Mouse (Mus musculus): ENCODE results near the gene Sowahd. TPM values are rescaled to one million over a fixed set of nuclear protein-coding genes. Genes with fewer than 3 reads are reported as not detected.

Gene Sowahd
- polyA plus RNA-seq, 2 experiments: 0.02 TPM; not detected in 1

- 76% methylated on average over 3 of the region's 3 CpGs for WGBS (ENCODE audit: insufficient replicate concordance)
- Histone ChIP-seq H3K27me3 (ENCODE audit: control insufficient read depth, insufficient read depth, low read length) (no peaks in the 10 kb centered on the region), H3K4me3 (ENCODE audit: insufficient read depth in 1 of 2, low read depth in 2 of 2, low read length in 2 of 2) (no peak overlapping the region), H3K4me1 (replicated peaks; ENCODE audit: control insufficient read depth in 2 of 2, insufficient read depth in 2 of 2, low read length in 1 of 2) (no peaks in the 10 kb centered on the region; a peak in 1 of 4 replicates), H3K27ac (no peak overlapping the region), H3K9ac (replicated peaks) (no peak overlapping the region), H3K4me2 (ENCODE audit: low read depth) (no peak overlapping the region), H3K36me3 (replicated peaks; ENCODE audit: control insufficient read depth, insufficient read depth, low read depth) (no peaks in the 10 kb centered on the region; the same call in 1 of the 2 replicates), H3K9me3 (ENCODE audit: control insufficient read depth, low read length) (no peaks in the 10 kb centered on the region)
- no peak for ATAC-seq (ENCODE audit: insufficient read depth)
- DNase-seq (ENCODE audit: low read depth in 3 of 3, low spot score in 3 of 3): no peak
- TF ChIP-seq EP300 (IDR thresholded peaks at IDR 0.05; ENCODE audit: low read depth) (no peak), CTCF (IDR thresholded peaks at IDR 0.05; ENCODE audit: low read depth) (no peak)
These were observed 42.8 kb downstream of the Sowahd start for GRCm38 (mm10) chrX:37091457-37091856.

- Histone ChIP-seq H3K4me3 (ENCODE audit: insufficient read depth in 1 of 2, low read depth in 2 of 2, low read length in 2 of 2) (no peak overlapping the region), H3K27me3 (ENCODE audit: control insufficient read depth, insufficient read depth, low read length) (no peaks in the 10 kb centered on the region), H3K4me1 (replicated peaks; ENCODE audit: control insufficient read depth in 2 of 2, insufficient read depth in 2 of 2, low read length in 1 of 2) (no peaks in the 10 kb centered on the region), H3K4me2 (ENCODE audit: low read depth) (no peak overlapping the region), H3K36me3 (replicated peaks; ENCODE audit: control insufficient read depth, insufficient read depth, low read depth) (no peaks in the 10 kb centered on the region; the same call in none of the 2 replicates), H3K9ac (replicated peaks) (no peak overlapping the region), H3K9me3 (ENCODE audit: control insufficient read depth, low read length) (no peaks in the 10 kb centered on the region), H3K27ac (no peak overlapping the region)
- no peak for DNase-seq (ENCODE audit: low read depth in 3 of 3, low spot score in 3 of 3)
- no peak for ATAC-seq (ENCODE audit: insufficient read depth)
- TF ChIP-seq CTCF (IDR thresholded peaks at IDR 0.05; ENCODE audit: low read depth) (no peak), EP300 (IDR thresholded peaks at IDR 0.05; ENCODE audit: low read depth) (no peak)
- 68% methylated on average over 11 of the region's 11 CpGs for WGBS (ENCODE audit: insufficient replicate concordance)
These were observed 46.6 kb downstream of the Sowahd start for GRCm38 (mm10) chrX:37095106-37095768.

- Histone ChIP-seq H3K4me3 (ENCODE audit: insufficient read depth in 1 of 2, low read depth in 2 of 2, low read length in 2 of 2) (no peak overlapping the region), H3K9me3 (ENCODE audit: control insufficient read depth, low read length) (no peaks in the 10 kb centered on the region), H3K9ac (replicated peaks) (no peak overlapping the region), H3K27me3 (ENCODE audit: control insufficient read depth, insufficient read depth, low read length) (no peaks in the 10 kb centered on the region), H3K4me2 (ENCODE audit: low read depth) (no peak overlapping the region), H3K27ac (no peak overlapping the region), H3K4me1 (replicated peaks; ENCODE audit: control insufficient read depth in 2 of 2, insufficient read depth in 2 of 2, low read length in 1 of 2) (no peaks in the 10 kb centered on the region), H3K36me3 (replicated peaks; ENCODE audit: control insufficient read depth, insufficient read depth, low read depth) (peaks cover 6% of the 10 kb centered on the region)
- 84% methylated on average over 3 of the region's 3 CpGs for WGBS (ENCODE audit: insufficient replicate concordance)
- TF ChIP-seq CTCF (IDR thresholded peaks at IDR 0.05; ENCODE audit: low read depth) (no peak), EP300 (IDR thresholded peaks at IDR 0.05; ENCODE audit: low read depth) (no peak)
- ATAC-seq (ENCODE audit: insufficient read depth) (no peak), DNase-seq (ENCODE audit: low read depth in 3 of 3, low spot score in 3 of 3) (no peak)
These were observed 50.0 kb downstream of the Sowahd start for GRCm38 (mm10) chrX:37098681-37099080.

Other genes starting within 250 kb of the Sowahd start
- 19.4 and 21.4 TPM in 2 replicates for gene Ube2a, start 174.9 kb upstream of the Sowahd start, polyA plus RNA-seq (2012; rRNA removed)
- 72.8 and 80.2 TPM in 2 replicates for gene Ube2a, start 174.9 kb upstream of the Sowahd start, polyA plus RNA-seq (2014; fragmentation: Nextera tagmentation; extraction: Ambion mirVana)
- gene C330007P06Rik, start 174.7 kb upstream of the Sowahd start, polyA plus RNA-seq (2012; rRNA removed): 5.2 and 6.2 TPM in 2 replicates
- 14.6 and 17.8 TPM in 2 replicates for gene C330007P06Rik, start 174.7 kb upstream of the Sowahd start, polyA plus RNA-seq (2014; fragmentation: Nextera tagmentation; extraction: Ambion mirVana)
- 1.3 and 2.7 TPM in 2 replicates for gene Nkrf, start 145.9 kb upstream of the Sowahd start, polyA plus RNA-seq (2012; rRNA removed)
- gene Nkrf, start 145.9 kb upstream of the Sowahd start, polyA plus RNA-seq (2014; fragmentation: Nextera tagmentation; extraction: Ambion mirVana): 1.2 and 1.3 TPM in 2 replicates
- gene Sept6, start 57.1 kb upstream of the Sowahd start, polyA plus RNA-seq (2012; rRNA removed): 2.1 and 3.0 TPM in 2 replicates
- 3.0 and 3.1 TPM in 2 replicates for gene Sept6, start 57.1 kb upstream of the Sowahd start, polyA plus RNA-seq (2014; fragmentation: Nextera tagmentation; extraction: Ambion mirVana)
- gene Rpl39, start 36.6 kb downstream of the Sowahd start, polyA plus RNA-seq (2012; rRNA removed): 261 and 564 TPM in 2 replicates
- 545 and 615 TPM in 2 replicates for gene Rpl39, start 36.6 kb downstream of the Sowahd start, polyA plus RNA-seq (2014; fragmentation: Nextera tagmentation; extraction: Ambion mirVana)
- gene Upf3b, start 61.5 kb downstream of the Sowahd start, polyA plus RNA-seq (2012; rRNA removed): 6.4 and 13.4 TPM in 2 replicates
- gene Upf3b, start 61.5 kb downstream of the Sowahd start, polyA plus RNA-seq (2014; fragmentation: Nextera tagmentation; extraction: Ambion mirVana): 7.4 and 7.9 TPM in 2 replicates
- gene Nkap, start 78.0 kb downstream of the Sowahd start, polyA plus RNA-seq (2012; rRNA removed): 1.7 and 2.3 TPM in 2 replicates
- gene Nkap, start 78.0 kb downstream of the Sowahd start, polyA plus RNA-seq (2014; fragmentation: Nextera tagmentation; extraction: Ambion mirVana): 4.4 and 5.1 TPM in 2 replicates
- not detected in 2 replicates for gene Akap14, start 120.0 kb downstream of the Sowahd start, polyA plus RNA-seq (2012; rRNA removed)
- 0.13 TPM in 1 of 2 replicates, not detected in the other for gene Akap14, start 120.0 kb downstream of the Sowahd start, polyA plus RNA-seq (2014; fragmentation: Nextera tagmentation; extraction: Ambion mirVana)
- gene Ndufa1, start 142.3 kb downstream of the Sowahd start, polyA plus RNA-seq (2012; rRNA removed): 111 and 169 TPM in 2 replicates
- 253 and 273 TPM in 2 replicates for gene Ndufa1, start 142.3 kb downstream of the Sowahd start, polyA plus RNA-seq (2014; fragmentation: Nextera tagmentation; extraction: Ambion mirVana)
- 1.1 and 1.7 TPM in 2 replicates for gene Rnf113a1, start 142.4 kb downstream of the Sowahd start, polyA plus RNA-seq (2012; rRNA removed)
- 2.3 and 3.2 TPM in 2 replicates for gene Rnf113a1, start 142.4 kb downstream of the Sowahd start, polyA plus RNA-seq (2014; fragmentation: Nextera tagmentation; extraction: Ambion mirVana)
- gene Gm9, start 162.2 kb downstream of the Sowahd start, polyA plus RNA-seq (2012; rRNA removed): not detected in 2 replicates
- gene Gm9, start 162.2 kb downstream of the Sowahd start, polyA plus RNA-seq (2014; fragmentation: Nextera tagmentation; extraction: Ambion mirVana): not detected in 2 replicates
- gene Rhox1, start 173.4 kb downstream of the Sowahd start, polyA plus RNA-seq (2012; rRNA removed): not detected in 2 replicates
- gene Rhox1, start 173.4 kb downstream of the Sowahd start, polyA plus RNA-seq (2014; fragmentation: Nextera tagmentation; extraction: Ambion mirVana): not detected in 2 replicates
- not detected in 2 replicates for gene Rhox2a, start 196.1 kb downstream of the Sowahd start, polyA plus RNA-seq (2012; rRNA removed)
- not detected in 2 replicates for gene Rhox2a, start 196.1 kb downstream of the Sowahd start, polyA plus RNA-seq (2014; fragmentation: Nextera tagmentation; extraction: Ambion mirVana)
- not detected in 2 replicates for gene Rhox3a, start 201.1 kb downstream of the Sowahd start, polyA plus RNA-seq (2012; rRNA removed)
- gene Rhox3a, start 201.1 kb downstream of the Sowahd start, polyA plus RNA-seq (2014; fragmentation: Nextera tagmentation; extraction: Ambion mirVana): not detected in 2 replicates
- not detected in 2 replicates for gene Rhox4a, start 216.5 kb downstream of the Sowahd start, polyA plus RNA-seq (2012; rRNA removed)
- not detected in 2 replicates for gene Rhox4a, start 216.5 kb downstream of the Sowahd start, polyA plus RNA-seq (2014; fragmentation: Nextera tagmentation; extraction: Ambion mirVana)